8 mouse cellular contexts compared by ENCODE assay signal in genomic region chr12:71049596-71050265, GRCm38 (mm10). TPM values are rescaled to one million over a fixed set of nuclear protein-coding genes. Genes with fewer than 3 reads are reported as not detected.
DNase-seq lines count a peak whose midpoint lies in the region; TF ChIP-seq lines count a peak whose summit lies in the region.

No protein-coding gene starts in this region.

- no peak for TF ChIP-seq POLR2A in testis, adult 2 months (IDR thresholded peaks at IDR 0.05; ENCODE audit: control insufficient read depth, low read depth, low read length)

- no peaks in the 10 kb centered on the region for H3K27me3 ChIP-seq in testis, adult 2 months (ENCODE audit: control insufficient read depth, insufficient read depth, low read length)

- peak overlapping the region; percentile 91 for H3K27ac ChIP-seq in layer of hippocampus, adult 2 months
- peak overlapping the region; percentile 39; the same call in 1 of the 2 replicates for H3K27ac ChIP-seq in testis, adult 2 months (ENCODE audit: control insufficient read depth, insufficient read depth, low read depth, low read length)

- TF ChIP-seq CTCF in layer of hippocampus, adult 2 months (conservative IDR thresholded peaks at IDR 0.05): 0 out of 2 replicates have a peak, but pooled peaks have one; percentile 12
- TF ChIP-seq CTCF in testis, adult 2 months (IDR thresholded peaks at IDR 0.05; ENCODE audit: control insufficient read depth, insufficient read depth, insufficient replicate concordance, low read depth, low read length): no peak

- H3K36me3 ChIP-seq in testis, adult 2 months (ENCODE audit: control insufficient read depth, insufficient read depth, low read length): no peaks in the 10 kb centered on the region

- no peaks in the 10 kb centered on the region for H3K4me1 ChIP-seq in testis, adult 2 months (ENCODE audit: control insufficient read depth, insufficient read depth, low read length)

- peak overlapping the region; percentile 75 for H3K4me3 ChIP-seq in layer of hippocampus, adult 2 months
- no peak overlapping the region for H3K4me3 ChIP-seq in testis, adult 2 months (ENCODE audit: control insufficient read depth, low read depth, low read length)

- peak; percentile 21 to 52 for DNase-seq in cerebellum, adult 18-20 months
- DNase-seq in cerebellum, adult 9-10 months: no peak
- DNase-seq in layer of hippocampus, adult 2 months (ENCODE audit: low spot score in 2 of 2): peak in 1 of 2 experiments; percentile 25
- no peak for DNase-seq in layer of hippocampus, adult 11-12 months (ENCODE audit: low spot score)
- DNase-seq in testis, postnatal 10 days (ENCODE audit: low spot score): no peak
- peak; percentile 12 for DNase-seq in right cerebral cortex, postnatal 4 days
- DNase-seq in adrenal gland, postnatal 4 days (ENCODE audit: low spot score in 2 of 2): no peak

RNA-seq across cellular contexts. Expression of gene Arid4a, which starts 33.9 kb away (rescaled TPM):
- 10 to 100 TPM; 37.3 to 40.2 TPM for total RNA-seq in layer of hippocampus, adult 2 months (2021)
- 2.9 and 3.5 TPM in 2 replicates for polyA plus RNA-seq in testis, adult 2 months (2012; rRNA removed)
- 10 to 100 TPM; 28.1 to 29.1 TPM for total RNA-seq in adrenal gland, postnatal 4 days (2021)

Comparison
In these comparisons a context has a peak if more than half of its experiments do, and no peak if none do; other contexts are left out.
1. DNase-seq: peak in cerebellum, adult 18-20 months (2 of 2) and right cerebral cortex, postnatal 4 days (single experiment); none in cerebellum, adult 9-10 months (single experiment), layer of hippocampus, adult 11-12 months (single experiment), testis, postnatal 10 days (single experiment) and adrenal gland, postnatal 4 days (0 of 2).